Mouse (Mus musculus): ENCODE measurements around the gene Exoc2.

GRCm38 (mm10) chr13:30865486-30865885 lies 108.4 kb downstream of the Exoc2 start:
- TF ChIP-seq CTCF (IDR thresholded peaks at IDR 0.05; ENCODE audit: low read depth, low read length) (no peak), GATA1 (IDR thresholded peaks at IDR 0.05; ENCODE audit: borderline replicate concordance, low read length) (no peak), POLR2AphosphoS5 (IDR thresholded peaks at IDR 0.05; ENCODE audit: insufficient replicate concordance, low read depth, low read length) (no peak), TAL1 (conservative IDR thresholded peaks at IDR 0.05; ENCODE audit: low read depth, low read length) (no peak), GATA2 (IDR thresholded peaks at IDR 0.05; ENCODE audit: borderline replicate concordance, low read depth, low read length) (no peak)
